Mouse (Mus musculus): ENCODE measurements around the gene Nde1.
"Not testable (repeated sequence)": the region's sequence is repeated elsewhere in the genome, so short reads cannot be mapped to it uniquely, and the experiment has no call there.

Gene Nde1

DNA sequence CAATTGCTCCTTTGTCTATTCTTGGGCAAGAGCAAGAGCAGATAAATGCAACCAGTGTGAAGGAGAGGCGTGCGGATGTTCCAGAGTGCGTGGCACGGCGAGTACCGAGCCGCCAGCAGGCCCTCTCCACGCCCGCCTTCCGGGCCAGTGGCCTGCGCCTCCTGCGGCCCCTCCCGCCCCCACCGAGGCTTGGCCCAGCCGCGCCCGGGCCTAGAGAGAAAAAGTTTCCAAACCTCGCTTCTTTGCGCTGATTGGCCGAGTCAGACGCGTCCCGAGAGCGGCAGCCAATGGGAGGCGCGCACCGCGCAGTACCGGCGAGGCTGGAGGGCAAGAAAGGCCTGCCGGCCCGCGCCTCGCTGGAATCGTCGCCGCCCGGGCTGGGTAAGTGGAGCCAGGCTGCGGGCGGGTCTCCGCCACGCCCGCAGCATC is at the start of gene Nde1, which contains the start of gene Marf1:
Gene Nde1 (plus strand): TSS at position 288 of the 429 bp plus-strand sequence.
Gene Marf1 (minus strand): TSS at position 364 of the 429 bp plus-strand sequence.
- peak; percentile 86 to 92 for DNase-seq

DNA sequence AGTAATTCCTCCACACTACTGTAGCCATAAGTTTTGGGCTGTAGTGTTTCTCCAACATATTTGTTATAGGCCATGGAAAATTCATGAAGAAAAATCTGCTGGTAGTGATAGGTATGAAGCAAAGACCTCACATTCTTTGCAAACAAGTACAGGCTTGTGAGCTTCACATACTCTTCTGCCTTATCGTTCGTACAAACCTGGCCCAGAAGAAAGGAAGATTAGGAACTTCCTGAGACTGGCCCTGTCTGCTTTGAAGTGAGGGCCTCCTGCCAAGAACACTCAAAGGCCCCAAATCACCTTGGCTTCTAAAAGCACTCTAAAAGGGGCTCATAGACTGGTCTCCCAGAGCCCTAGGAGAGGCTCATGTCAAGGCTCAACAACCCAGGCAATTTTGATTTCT is 45.8 kb upstream of the Nde1 start:
- DNase-seq: no peak

DNA sequence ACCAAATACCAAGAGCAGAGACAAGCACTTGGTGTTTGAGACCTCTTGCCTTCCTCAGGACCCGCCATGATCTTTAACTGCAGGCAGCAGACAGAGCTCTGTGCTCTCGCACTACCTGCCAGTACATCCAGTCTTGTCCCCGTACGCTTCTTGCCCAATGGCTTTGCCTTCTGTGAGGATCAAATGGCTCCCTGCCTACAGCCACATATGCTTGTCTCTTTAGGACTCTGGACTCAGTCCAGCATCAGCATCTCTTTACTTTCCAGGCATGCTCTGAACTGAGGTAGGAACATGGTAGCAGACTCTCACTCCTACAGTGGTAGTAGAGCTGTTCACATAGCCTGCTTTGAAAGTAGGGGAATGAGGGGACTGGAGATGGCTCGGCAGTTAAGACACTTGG is 42.1 kb upstream of the Nde1 start:
- peak; percentile 68 to 69 for DNase-seq

DNA sequence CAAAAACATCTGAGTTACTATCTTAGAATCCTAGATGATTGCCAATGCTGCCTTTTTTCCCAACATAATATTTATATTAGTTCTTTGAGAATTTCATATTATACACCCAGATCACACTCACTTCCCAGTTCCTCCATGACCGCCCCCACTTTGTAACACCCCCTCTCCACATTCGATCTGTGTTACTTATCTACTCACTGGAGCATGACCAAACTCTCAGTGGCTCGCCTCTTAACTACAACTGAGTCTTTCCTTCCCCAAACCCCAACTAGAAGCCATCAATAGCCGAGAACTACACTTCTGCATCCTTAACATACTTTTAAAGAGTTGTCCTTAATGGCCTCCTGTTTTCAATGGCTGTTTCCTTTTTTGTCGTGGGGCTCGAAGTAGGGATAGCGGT is 41.5 kb upstream of the Nde1 start:
- DNase-seq: no peak

DNA sequence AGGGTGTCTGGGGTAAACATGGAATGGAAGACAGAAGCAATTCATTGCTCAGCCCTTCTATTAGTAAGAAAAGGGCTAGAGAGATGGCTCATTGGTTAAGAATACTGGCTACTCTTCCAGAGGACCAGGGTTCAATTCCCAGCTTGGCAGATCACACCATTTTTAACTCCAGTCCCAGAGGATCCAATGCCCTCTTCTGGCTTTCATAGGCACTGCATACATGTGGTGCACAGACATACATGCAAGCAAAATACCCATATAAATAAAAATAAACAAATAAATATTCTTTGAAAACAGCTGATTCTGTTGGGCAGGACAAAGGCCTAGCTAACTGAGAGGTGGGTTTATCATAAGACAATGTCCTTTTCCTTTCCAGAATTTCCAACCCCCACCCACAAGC is 40.5 kb upstream of the Nde1 start:
- peak in 1 of 2 experiments; percentile 6 for DNase-seq

DNA sequence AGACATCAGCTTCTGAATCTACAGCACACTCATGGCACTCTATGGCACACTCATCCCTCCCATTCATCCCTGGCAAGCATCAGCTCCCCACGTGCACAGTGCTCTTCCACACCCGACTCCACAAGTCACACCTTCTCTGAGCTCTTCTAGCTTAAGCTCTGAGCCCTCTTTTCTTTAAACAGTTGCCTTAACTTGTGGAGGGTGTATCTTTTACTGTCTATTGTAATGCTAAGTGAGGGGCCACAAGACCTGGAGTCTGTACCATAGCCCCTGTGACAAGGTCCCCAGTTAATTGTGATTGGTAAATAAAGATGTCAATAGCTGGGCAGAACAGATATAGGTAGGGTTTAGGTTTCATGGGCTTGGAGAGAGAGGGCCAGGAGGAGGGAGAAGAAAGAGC is 39.2 kb upstream of the Nde1 start:
- DNase-seq: no peak

DNA sequence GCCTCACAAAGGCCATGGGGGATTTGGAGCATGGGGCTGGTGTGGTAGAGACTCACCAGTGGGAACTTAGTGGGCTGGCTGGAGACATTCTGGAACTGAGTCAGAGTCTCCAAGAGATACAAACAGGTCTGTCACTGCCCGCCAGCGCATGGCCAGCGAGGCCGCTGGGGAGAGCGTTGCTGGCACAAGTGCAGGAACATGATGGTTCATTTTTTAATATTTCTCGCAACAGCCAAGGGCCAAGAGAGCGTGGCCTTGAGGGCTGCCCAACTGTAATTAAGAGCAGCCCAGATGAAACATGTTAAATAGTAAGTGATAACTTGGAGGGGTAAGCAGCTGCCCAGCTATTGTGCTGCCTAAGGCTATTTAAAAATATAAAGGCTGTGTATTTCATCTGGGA is 38.4 kb upstream of the Nde1 start:
- DNase-seq: no peak

DNA sequence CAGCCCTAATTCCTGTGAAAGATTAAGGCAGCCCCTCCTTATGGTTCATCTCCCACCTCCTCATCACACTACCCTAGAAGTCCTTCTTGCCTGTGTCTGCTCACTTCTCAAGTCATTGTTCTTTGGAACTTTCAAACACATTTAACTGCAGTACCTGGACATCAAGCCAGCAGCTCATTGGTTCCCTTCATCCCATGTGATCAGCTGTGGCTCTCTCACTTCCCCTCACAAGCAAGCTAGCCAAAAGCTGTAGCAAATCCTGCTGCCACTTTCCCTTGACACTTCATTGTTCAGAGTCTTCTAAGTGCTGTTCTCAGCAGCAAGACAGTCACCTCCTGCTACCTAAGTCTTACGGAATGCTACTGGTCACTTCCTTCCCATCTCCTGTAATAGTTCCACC is 37.8 kb upstream of the Nde1 start:
- DNase-seq: no peak

DNA sequence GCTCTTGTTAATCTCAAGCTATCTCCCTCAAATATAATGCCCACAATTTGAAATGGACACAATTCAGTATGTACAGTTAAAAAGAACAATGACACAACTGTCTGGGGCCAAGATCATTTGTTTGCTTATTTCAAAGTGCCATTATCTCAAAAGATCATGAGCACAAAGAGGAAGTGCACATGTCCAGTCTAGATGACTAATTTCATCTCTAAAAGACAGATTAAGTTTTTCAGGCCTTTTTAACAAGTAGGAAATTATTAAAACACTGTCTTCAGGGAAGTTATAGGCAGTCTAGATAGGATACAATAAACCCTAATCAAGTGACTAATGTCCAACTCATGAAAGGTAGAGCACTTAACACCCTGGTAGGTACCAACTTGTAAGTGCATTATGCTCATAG is 34.1 kb upstream of the Nde1 start:
- DNase-seq: no peak

DNA sequence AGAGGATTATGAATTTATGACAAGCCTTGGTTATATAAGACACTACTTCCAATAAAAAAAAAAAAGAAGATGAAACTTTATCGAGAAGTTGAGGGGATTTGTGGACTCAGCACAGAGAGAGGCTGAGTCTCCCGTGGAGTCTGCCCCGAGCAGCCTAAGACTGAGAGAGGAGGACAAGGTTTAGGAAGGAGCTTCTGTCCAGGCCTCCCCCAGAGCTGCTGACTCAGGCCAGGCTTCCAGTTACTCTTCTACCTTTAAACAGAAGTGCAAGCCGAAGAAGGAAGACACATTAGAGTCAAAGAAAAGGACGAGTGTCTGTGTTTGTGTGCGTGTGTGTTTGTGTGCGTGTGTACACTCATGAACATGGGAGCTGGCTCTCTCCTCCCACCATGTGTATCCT is 32.3 kb upstream of the Nde1 start:
- DNase-seq: no peak

DNA sequence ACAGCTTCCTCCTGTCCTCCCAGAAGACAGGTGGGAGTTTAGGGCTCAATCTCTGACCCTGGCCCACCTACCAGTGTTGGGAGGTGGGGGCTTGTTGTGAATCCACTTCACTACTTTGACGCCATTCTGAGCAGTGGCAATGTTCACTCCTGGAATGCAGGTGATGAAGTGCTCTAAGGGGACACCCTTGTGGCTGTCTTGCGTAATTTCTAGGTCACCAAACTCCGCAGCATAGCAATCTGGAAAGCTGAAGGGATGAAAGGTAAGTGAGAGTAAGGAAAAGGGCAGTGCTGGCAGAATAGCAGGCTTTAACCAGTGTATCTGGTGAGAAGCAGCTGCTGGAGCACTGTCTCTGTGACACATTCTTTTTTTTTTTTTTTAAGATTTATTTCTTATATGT is 31.7 kb upstream of the Nde1 start:
- no peak for DNase-seq

DNA sequence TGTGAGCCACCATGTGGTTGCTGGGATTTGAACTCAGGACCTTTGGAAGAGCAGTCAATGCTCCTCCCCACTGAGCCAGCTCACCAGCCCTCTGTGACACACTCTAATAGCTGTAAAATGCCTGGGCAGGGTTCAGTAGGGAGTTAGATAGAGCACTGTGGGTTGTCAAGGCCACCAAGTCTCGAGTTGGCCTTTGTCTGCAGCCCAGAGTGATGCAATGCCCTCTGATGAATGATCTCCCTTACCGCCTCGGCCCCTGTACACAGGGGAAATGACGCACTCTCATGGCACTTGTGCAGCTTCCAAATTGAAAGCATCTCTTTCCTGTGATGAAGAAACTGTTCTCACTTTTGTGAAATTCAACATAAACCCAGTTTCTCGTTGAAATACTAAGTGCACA is 31.2 kb upstream of the Nde1 start:
- DNase-seq: no peak

DNA sequence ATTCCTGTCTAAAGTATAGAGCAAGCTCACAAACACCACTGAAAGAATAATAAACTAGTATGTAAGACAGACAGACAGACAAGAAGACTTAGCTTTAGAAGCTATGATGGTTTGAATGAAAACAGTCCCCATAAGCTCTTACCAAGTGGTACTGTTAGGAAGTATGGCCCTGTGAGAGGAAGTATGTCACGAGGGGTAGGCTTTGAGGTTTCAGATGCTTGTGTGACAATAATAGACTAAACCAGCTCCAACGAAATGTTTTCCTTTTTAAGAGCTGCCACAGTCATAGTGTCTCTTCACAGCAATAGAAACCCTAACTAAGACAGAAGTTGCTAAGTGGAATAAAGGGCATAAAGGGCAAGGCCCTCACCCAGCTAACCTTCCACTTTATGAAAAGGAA is 28.1 kb upstream of the Nde1 start:
- no peak for DNase-seq

DNA sequence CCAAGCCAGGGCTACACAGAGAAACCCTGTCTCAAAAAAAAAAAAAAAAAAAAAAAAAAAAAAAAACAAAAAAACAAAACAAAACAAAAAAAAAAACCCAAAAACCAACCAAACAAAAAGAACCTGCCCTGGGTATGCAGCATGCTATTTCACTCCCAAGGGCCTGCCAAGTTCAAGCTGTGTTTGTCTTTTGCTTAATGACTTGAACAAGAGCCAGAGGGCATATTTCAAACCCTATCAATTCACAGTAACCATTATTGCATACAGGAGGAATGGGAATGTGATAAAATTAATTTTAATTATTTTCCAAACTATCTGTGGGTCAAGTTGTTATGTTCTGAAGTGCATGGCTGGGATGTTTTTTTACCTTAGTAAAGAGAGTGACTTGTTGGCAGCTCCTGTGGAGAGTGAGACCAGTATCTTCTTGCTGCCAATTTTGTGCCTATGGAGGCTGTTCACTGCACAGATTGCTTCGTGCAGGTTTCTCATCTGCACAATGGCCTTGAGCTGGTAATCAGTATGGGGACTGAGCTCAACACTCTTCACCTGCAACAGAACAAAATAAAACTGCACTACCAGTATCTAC is 25.0 kb upstream of the Nde1 start:
- DNase-seq: peak; percentile 17 to 26

DNA sequence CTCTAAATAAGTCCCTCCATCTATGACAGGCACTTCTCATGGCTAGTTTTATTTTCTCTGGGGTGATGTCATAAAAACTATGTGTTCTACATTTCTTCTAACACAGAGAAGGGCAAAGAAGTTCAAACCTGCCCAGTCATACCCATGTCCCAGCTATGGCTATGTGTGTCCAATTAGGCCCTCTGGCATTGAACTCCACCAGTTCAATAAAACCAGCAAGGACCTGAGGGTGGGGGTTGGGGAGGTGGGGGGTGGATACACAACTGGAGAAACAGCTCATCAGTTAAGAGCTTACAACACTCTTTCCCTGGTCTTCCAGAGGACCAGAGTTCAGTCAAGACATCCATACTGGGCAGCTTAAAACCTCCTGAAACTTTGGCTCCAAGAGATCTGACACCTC is 24.0 kb upstream of the Nde1 start:
- DNase-seq: no peak

DNA sequence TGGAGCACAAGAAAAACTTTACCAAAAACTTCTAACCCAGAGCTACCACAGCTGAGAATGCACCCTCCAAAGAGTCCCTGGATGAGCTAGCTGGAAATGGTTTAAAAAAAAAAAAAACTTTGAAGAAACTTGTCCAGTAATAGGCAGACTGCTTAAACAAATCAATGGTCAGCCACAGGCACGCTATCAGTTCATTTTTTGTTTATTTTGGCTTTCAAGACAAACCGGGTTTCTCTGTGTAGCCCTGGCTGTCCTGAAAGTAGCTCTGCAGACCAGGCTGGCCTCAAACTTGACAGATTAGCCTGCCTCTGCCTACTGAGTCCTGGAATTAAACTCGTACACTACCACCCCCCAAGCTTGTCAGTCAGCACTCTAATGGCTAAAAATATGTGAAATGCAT is 19.8 kb upstream of the Nde1 start:
- no peak for DNase-seq

DNA sequence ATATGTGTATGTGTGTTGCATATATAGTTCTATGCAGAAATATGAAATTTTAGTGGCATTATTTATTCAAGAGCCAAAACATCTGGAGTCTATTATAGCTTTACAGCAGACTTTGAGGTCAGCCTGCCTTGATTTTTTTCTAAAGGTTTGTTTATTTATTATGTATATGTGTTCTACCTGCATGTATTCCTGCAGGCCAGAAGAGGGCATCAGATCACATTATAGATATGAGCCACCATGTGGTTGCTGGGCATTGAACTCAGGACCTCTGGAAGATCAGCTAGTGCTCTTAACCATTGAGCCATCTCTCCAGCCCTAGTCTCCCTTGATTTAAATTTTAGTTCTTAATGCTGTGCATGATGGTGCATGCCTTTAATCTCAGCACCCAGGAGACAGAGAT is 15.4 kb upstream of the Nde1 start:
- DNase-seq: no peak

DNA sequence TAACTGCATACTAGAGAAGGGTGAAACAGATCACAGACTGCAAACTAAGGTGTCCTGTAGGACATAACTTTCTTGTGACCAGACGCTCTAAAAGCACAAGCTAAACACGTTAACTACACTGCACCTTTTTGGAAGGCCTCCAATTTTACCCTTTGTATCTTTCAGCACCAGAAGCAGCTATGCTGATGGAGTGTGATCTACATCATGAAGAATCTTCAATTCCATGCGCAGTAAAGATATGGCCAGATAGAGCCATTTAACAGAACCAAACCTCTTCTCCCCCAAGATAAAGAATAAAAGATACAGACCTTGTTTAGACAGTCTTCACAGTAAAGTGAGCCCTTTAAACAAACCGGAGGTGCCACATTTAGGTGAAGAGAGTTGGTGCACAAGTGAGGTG is 11.4 kb upstream of the Nde1 start:
- DNase-seq: no peak

DNA sequence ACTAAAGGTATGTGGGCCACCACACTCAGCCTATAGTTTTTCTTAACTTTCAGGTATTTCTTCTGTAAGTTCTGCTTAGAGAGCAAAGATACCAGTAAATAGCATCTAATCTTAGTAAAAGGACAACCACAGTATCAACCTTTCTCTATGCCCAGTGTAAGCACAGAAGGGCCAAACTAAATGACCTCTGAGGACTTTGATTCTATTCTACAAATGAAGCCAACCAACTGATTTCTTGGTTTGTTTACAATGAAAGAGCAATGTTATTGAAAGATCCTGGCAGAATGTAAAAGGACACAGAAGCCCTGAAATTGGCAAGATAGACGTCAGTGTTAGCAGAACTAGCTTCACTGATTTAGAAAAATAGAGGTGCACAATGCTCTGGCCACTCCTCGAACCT is 7.4 kb upstream of the Nde1 start:
- not testable (repeated sequence) for DNase-seq

DNA sequence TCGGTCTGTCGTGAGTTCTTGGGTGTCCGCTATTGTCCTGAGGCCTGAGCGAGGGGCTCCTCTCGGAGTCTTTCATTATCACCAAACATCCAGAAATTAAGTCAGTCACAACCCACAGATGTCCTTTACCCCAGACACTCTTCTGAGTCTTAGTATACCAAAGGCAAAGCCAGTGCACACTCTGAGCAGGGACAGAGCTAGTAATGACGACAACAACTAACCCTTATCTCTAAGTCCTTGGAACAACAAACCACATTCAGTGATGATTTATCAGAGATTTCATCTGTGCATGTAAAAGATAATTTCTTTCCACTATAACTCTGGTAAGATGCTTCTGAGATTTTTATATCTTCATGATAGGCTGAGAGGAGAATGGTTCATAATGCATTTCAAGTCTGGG is 6.8 kb upstream of the Nde1 start:
- no peak for DNase-seq

DNA sequence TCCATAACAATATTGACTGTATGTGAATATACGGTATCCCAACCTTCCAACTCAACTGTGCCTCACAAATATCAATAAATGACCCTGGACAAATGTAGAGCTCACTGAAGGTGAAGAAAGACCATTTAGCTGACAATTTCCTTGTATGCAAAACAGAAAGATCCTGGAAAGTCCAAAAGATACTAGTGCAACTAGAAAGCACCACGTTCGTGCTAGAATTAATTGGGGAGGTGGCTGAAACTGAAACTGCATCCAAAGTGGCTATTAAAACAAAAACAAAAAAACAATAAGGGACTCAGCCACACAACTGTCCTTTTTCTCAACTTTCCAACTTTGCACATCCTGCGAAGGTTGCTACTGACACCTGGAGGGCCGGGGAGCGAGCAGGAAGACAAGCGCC is 4.5 kb upstream of the Nde1 start:
- DNase-seq: no peak

DNA sequence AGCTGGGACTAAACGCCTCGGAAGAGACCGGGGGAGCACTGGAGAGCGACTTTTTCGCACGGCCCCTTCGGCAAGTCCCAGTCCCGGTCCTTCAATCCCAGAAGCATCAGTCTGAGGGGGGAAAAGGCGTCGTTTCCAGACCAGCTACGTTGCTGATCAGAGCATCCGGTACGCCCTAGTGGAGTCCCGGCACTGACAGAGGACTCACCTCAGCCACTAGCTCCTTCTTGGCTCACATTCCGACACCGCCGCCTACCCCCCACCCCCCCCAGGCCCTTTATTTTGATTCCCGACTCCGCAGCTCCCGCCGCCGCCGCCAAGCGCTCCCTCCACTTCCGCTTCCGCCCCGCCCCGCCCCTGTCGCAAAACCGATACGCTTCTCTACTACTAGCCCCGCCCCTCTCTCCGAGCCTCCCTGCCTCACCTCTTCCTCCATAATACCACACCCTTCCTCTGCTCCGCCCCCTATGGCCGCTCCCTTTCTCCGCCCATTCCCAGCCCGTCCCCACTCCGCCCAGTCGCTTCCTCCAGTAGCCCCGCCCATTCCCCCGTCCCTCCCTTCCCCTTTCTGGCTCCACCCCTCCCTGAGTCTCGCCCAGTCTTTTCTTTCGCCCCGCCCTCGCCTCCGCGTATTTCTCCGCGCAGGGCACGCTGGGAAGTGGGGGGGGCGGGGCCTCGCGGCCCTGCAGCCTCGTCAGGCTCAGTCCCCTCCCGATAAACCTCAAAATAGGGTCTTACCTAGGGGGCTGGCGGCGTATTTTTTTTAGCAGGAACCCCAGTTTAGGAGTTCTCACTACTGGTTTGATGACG is 3.9 kb upstream of the Nde1 start:
- peak; percentile 100 for DNase-seq

DNA sequence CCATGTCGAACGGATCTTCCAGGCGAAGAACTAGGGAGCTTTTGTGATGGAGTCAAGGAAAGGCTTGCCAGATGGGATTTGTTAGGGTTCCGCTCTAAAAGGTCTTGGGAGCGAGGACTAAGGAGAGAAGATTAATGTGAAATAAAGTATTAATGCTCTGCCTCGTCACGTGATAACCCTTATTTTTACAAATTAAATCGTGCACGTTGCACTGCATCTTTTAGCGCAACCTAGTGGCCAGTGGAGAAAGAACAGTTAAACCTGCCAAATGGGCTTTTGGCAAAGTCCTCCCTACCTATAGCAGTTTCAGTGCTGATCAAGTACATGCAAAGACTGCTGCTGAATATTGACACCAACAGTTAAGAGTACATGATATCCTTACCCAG is 3.3 kb upstream of the Nde1 start:
- DNase-seq: peak; percentile 88 to 91

DNA sequence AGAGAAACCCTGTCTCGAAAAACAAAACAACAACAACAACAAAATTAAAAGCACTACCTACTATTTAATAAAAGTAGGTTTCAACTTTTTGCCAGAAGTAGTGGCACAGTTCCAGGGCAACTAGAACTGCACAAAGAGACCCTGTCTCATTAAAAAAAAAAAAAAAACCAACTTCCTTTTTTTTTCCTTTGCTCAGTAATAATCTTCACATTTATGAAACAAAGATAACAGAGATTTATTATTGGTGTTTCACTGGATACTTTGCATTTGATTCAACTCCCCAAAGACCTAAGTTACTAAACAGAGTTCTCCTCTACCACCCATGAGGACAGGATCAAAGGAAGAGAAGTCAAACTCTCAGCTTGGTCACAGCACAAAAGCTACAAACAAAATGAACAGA is 2.1 kb upstream of the Nde1 start:
- DNase-seq: peak; percentile 10 to 25

DNA sequence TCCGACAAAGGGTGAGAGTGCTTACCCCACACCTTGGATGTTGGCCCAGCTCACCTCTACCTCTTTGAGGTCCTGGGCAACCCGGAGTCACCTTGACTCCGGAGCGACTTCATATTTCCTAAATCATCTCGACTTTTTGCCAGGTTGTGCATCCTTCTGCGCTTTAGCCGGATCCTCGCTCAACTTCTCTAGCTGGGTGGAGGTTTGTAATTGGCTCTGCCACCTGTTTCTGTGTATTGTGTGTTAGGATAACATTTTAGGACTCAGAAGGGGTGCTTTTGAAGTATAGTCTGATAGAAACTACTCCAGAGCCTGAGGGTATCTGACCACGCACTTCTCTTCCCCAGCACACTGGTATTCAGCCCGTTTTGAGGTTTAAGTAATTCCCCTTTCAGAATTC is 656 bp downstream of the Nde1 start:
- peak; percentile 22 to 24 for DNase-seq
